Mouse (Mus musculus) liver, embryonic 14.5 days (tissue): Measurements from ENCODE around the gene Ppp1r32. TPM values are rescaled to one million over a fixed set of nuclear protein-coding genes. Genes with fewer than 3 reads are reported as not detected.

ENCODE experiments used
- ATAC-seq: fragments of 200-750 bp; cut with Nextera tagmentation; 2 replicates; pipeline ENCODE4 v1.8.0; 2017; ENCODE audit warnings: moderate number of reproducible peaks, mild to moderate bottlenecking, moderate library complexity; ENCODE audit not compliant: insufficient read depth
- DNase-seq, 3 experiments: peaks; one replicate each; pipeline ENCODE4 v3.0.0-alpha.2; 2012 to 2013; ENCODE audit warnings: low read depth in 3 of 3, low spot score in 3 of 3
- H3K27ac ChIP-seq: fragments of 300-500 bp; sonication (generic); 2 replicates; pipeline ENCODE4 v1.5.1; 2014; ENCODE audit warnings: moderate library complexity, mild to moderate bottlenecking, control low read depth, inconsistent platforms
- H3K27me3 ChIP-seq: fragments of 300-500 bp; sonication (generic); 2 replicates; pipeline ENCODE4 v1.6.1; 2014; ENCODE audit warnings: mild to moderate bottlenecking, low read length, moderate library complexity; ENCODE audit not compliant: control insufficient read depth, insufficient read depth
- H3K36me3 ChIP-seq: fragments of 300-500 bp; sonication (generic); replicated peaks from 2 replicates; pipeline ENCODE4 v1.6.1; 2014; ENCODE audit warnings: low read depth; ENCODE audit not compliant: control insufficient read depth, insufficient read depth
- H3K4me1 ChIP-seq, 2 experiments: fragments of 200-500 bp in 1 of 2; fragments of 300-500 bp in 1 of 2; sonication (generic) in 1 of 2; replicated peaks; 2 replicates each; pipeline ENCODE4 v1.6.1; 2012 to 2014; ENCODE audit warnings: antibody characterized with exemption in 1 of 2, inconsistent platforms in 1 of 2, low read length in 1 of 2; ENCODE audit not compliant: control insufficient read depth in 2 of 2, insufficient read depth in 2 of 2
- H3K4me2 ChIP-seq: fragments of 300-500 bp; sonication (generic); 2 replicates; pipeline ENCODE4 v1.6.1; 2014; ENCODE audit warnings: low read depth, mild to moderate bottlenecking, control low read depth, moderate library complexity
- H3K4me3 ChIP-seq, 2 experiments: fragments of 200-500 bp in 1 of 2; fragments of 300-500 bp in 1 of 2; sonication (generic) in 1 of 2; 2 replicates each; pipeline ENCODE4 v1.5.1; 2012 to 2014; ENCODE audit warnings: low read depth in 2 of 2, low read length in 2 of 2, mild to moderate bottlenecking in 2 of 2, control low read depth in 1 of 2, inconsistent platforms in 1 of 2, moderate library complexity in 1 of 2; ENCODE audit not compliant: insufficient read depth in 1 of 2
- H3K9ac ChIP-seq: fragments of 300-500 bp; sonication (generic); replicated peaks from 2 replicates; pipeline ENCODE4 v1.6.1; 2014; ENCODE audit warnings: mild to moderate bottlenecking, control low read depth, moderate library complexity
- H3K9me3 ChIP-seq: fragments of 300-500 bp; sonication (generic); 2 replicates; pipeline ENCODE4 v1.6.1; 2016; ENCODE audit warnings: low read length, mixed read lengths; ENCODE audit not compliant: control insufficient read depth
- CTCF ChIP-seq: IDR thresholded peaks from 2 replicates; pipeline ENCODE4 v1.5.1; 2016; ENCODE audit warnings: antibody characterized with exemption, low read depth, control low read depth
- EP300 ChIP-seq: IDR thresholded peaks from 2 replicates; pipeline ENCODE4 v1.6.1; 2016; ENCODE audit warnings: antibody characterized with exemption, low read depth
- WGBS: fragments of 180-500 bp; shearing (Covaris S2); extraction: QIAGEN DNeasy Blood & Tissue Kit; methylation state at CpG from one replicate; pipeline ENCODE4 v1.1.7; 2014; ENCODE audit not compliant: insufficient replicate concordance; 5-methylcytosine and 5-hydroxymethylcytosine counted together
- polyA plus RNA-seq, 2 experiments: library from polyadenylated mRNA; depleted of rRNA in 1 of 2; stranded (reverse) in 1 of 2; unstranded in 1 of 2; fragments of >200 nt; fragmentation: Nextera tagmentation in 1 of 2; extraction: Ambion mirVana in 1 of 2; gene quantifications; 2 replicates each; pipeline versions ENCODE4 v1.2.1 to v1.2.3; 2012 to 2014

Gene Ppp1r32
- polyA plus RNA-seq, 2 experiments = 0.17 TPM; not detected in 1

DNA sequence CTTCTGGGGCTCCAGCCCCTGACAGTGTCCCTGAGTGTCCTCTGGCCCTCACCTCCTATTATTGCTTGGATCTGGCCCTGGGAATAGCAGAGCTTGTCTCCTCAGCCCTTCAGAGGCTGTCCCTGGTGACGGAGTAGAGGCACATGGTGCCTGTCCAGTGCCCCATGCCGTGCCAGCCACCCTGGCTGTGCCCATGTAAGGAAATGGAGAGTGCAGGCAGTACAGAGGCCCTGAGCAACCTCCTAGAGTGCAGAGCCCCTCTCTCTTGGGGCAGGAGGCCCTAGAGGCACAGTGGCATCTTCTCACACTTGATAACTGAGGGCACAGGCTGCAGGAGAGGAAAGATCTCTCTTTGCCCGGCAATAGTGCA is 27.3 kb downstream of the Ppp1r32 start:
- WGBS = 58% methylated on average over 3 of the region's 3 CpGs
- H3K36me3 ChIP-seq = no peaks in the 10 kb centered on the region
- no peaks in the 10 kb centered on the region for H3K9me3 ChIP-seq
- H3K4me2 ChIP-seq = no peak overlapping the region
- H3K27ac ChIP-seq = no peak overlapping the region
- H3K27me3 ChIP-seq = peaks cover 47% of the 10 kb centered on the region
- H3K4me3 ChIP-seq = no peak overlapping the region
- no peak for DNase-seq
- ATAC-seq = no peak
- H3K4me1 ChIP-seq = no peaks in the 10 kb centered on the region; a peak in 1 of 4 replicates
- TF ChIP-seq CTCF (no peak), EP300 (no peak)
- no peak overlapping the region for H3K9ac ChIP-seq

DNA sequence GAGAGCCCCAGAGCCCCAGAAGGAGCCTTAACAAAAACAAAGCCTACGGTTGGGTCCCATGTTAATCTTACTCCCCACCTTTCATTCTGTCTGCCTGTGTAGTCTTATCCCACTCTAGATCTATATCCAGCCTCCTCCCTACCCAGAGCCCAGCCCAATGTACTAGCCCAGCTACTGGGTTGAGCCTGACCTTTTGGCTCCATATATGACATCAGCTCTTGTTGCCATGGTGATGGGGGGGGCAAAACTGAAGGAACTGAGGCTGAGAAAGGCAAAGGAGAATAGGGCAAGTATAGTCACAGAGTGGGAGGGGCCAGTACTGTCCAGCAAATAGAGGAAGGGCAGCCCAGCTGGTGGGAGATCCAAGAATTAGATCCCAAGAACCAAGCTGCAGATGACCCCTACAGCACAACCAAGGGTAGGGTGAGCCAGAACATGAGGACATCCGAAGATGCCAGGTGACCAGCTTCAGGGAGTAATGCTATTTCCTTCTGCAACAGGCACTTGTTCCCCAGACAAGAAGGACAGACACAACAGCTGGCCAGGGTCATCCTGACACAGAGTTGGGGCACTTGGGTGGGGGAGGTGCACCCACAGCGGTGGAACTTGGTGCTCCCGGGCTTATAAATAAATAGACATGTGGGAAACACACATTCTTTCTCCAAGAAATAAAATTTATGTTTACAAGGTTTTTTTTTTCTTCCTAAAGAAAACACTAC is 27.9 kb downstream of the Ppp1r32 start:
- WGBS = 38% methylated on average over 4 of the region's 4 CpGs
- Histone ChIP-seq H3K9ac (no peak overlapping the region), H3K4me3 (no peak overlapping the region), H3K36me3 (no peaks in the 10 kb centered on the region), H3K27ac (no peak overlapping the region), H3K27me3 (peaks cover 44% of the 10 kb centered on the region), H3K9me3 (no peaks in the 10 kb centered on the region), H3K4me1 (no peaks in the 10 kb centered on the region; a peak in 1 of 4 replicates), H3K4me2 (no peak overlapping the region)
- no peak for TF ChIP-seq CTCF
- no peak for TF ChIP-seq EP300
- no peak for ATAC-seq
- DNase-seq = no peak

GRCm38 (mm10) chr19:10449708-10450107 is 33.0 kb downstream of the Ppp1r32 start:
- no peak overlapping the region for H3K9ac ChIP-seq
- no peak overlapping the region for H3K4me2 ChIP-seq
- no peak for ATAC-seq
- H3K36me3 ChIP-seq = no peaks in the 10 kb centered on the region
- H3K9me3 ChIP-seq = no peaks in the 10 kb centered on the region; the same call in 1 of the 2 replicates
- H3K4me3 ChIP-seq = no peak overlapping the region
- TF ChIP-seq CTCF (peak; percentile 91), EP300 (no peak)
- H3K4me1 ChIP-seq = peaks cover 3 to 5% of the 10 kb centered on the region in 2 experiments; a peak in 3 of 4 replicates
- H3K27me3 ChIP-seq = peaks cover 3% of the 10 kb centered on the region; the same call in 1 of the 2 replicates
- peak; percentile 41 to 45 (median 43) for DNase-seq
- no peak overlapping the region for H3K27ac ChIP-seq
- 6% methylated on average over 3 of the region's 3 CpGs for WGBS

GRCm38 (mm10) chr19:10449190-10449589 is 33.5 kb downstream of the Ppp1r32 start:
- no peak for TF ChIP-seq EP300
- no peak for TF ChIP-seq CTCF
- WGBS = 57% methylated on average over 6 of the region's 6 CpGs
- Histone ChIP-seq H3K27ac (no peak overlapping the region), H3K27me3 (no peaks in the 10 kb centered on the region; the same call in 1 of the 2 replicates), H3K36me3 (no peaks in the 10 kb centered on the region), H3K4me1 (peaks cover 3 to 9% of the 10 kb centered on the region in 2 experiments; a peak in 3 of 4 replicates), H3K9me3 (no peaks in the 10 kb centered on the region; the same call in 1 of the 2 replicates), H3K4me2 (no peak overlapping the region), H3K4me3 (no peak overlapping the region), H3K9ac (no peak overlapping the region)
- DNase-seq (no peak), ATAC-seq (no peak)

DNA sequence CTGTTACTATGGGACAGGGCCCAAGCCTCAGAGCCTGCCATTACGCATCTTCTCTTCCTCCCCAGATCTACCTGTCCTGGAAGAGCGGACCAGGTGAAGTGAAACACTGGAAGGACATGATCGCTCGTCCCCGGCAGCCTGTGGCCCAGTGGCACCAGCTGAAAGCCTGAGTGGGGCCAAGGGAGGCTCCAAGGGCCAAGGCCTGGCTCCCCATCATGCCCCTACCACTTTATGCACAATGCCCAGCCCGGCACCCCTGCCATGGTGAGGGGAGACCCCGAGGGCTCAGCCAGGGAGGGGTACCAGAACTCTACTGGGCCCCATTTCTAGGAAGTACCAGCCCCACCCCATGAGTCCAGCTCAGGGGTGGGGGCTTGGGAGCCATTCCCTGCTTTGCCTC is 34.5 kb downstream of the Ppp1r32 start:
- Histone ChIP-seq H3K4me3 (no peak overlapping the region), H3K4me1 (peaks cover 9 to 15% of the 10 kb centered on the region in 2 experiments; a peak in 3 of 4 replicates), H3K9ac (no peak overlapping the region), H3K9me3 (no peaks in the 10 kb centered on the region; the same call in 1 of the 2 replicates), H3K4me2 (no peak overlapping the region), H3K36me3 (no peaks in the 10 kb centered on the region), H3K27ac (no peak overlapping the region), H3K27me3 (no peaks in the 10 kb centered on the region; the same call in 1 of the 2 replicates)
- TF ChIP-seq CTCF (no peak), EP300 (no peak)
- DNase-seq = no peak
- WGBS = 77% methylated on average over 7 of the region's 7 CpGs
- no peak for ATAC-seq
